Mouse (Mus musculus): ENCODE results near the gene Map3k6.

Gene Map3k6

DNA sequence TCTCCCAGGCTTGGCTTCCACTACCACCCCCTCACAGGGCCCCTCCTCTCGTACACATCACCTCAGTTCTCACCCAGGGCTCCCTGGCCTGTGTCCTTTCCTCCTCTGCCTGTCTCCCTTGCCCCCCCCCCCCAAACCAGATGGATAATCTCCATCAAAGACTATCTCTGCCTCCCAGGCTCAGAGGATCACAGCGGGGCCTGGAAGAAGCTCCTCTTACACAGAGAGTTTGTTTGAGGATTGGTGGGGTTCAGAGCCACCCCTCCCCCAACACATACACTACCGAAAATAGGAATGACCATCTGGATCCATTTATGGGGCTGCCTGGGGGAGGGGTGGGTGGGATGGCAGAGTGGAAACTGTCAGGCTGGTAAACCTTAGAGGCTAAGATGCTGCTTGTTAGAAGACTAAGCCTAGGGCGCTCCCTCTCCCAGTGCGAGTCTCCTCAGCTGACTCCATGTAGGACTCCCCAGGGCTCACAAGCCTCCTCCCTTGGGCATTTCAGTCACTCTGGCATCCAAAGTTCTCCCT, 41.4 kb downstream of the Map3k6 start:
- DNase-seq (ENCODE audit: low spot score in 2 of 2), result no peak

GRCm38 (mm10) chr4:133282656-133283055, 42.0 kb downstream of the Map3k6 start:
- no peak for DNase-seq (ENCODE audit: low spot score in 2 of 2)

- no peak for DNase-seq (ENCODE audit: low spot score in 2 of 2)
These were observed 44.7 kb downstream of the Map3k6 start for GRCm38 (mm10) chr4:133285299-133285698.

DNA sequence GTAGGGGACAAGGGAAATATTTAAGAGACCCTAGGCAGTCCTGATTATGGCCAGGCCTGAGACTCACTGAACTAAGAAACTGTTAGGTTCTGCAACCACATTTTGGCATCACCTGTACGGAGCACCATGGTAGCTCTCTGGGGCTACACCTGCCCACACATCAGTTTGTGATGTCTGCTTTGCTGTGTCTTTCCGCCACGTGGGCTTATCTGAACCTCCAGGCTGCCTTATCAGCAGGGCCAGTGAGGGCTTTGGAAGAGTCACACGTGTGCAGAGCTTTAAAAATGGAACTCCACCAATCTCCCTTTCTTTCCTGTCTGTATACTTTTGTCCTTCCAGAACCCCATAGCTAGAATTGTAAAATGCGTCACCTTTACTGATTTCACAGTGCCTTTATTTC, 45.3 kb downstream of the Map3k6 start:
- DNase-seq (ENCODE audit: low spot score in 2 of 2), result no peak

GRCm38 (mm10) chr4:133286476-133287077, 46.0 kb downstream of the Map3k6 start:
- DNase-seq (ENCODE audit: low spot score in 2 of 2), result no peak

DNA sequence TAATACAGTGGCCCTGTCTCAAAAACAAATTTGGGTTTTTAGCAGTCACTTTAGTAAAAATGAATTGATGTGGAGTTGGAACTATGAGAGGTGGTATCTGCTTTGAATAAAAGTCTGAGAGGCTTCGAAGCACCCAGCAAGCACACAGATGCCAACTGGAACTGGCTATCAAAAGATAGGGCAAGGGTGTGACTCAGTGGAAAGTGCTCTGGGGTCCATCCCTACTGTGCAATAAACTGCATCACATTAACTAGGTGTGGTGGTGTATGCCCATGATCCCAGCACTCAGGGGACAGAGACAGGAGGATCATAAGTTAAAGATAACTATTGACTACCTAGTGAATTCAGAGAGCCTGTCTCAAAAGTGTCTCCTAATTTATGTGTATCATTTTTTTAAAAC, 50.6 kb downstream of the Map3k6 start:
- DNase-seq (ENCODE audit: low spot score in 2 of 2), result no peak

- no peak for DNase-seq (ENCODE audit: low spot score in 2 of 2)
These were observed 51.8 kb downstream of the Map3k6 start for GRCm38 (mm10) chr4:133292405-133292804.

- DNase-seq (ENCODE audit: low spot score in 2 of 2), result peak; percentile 49 to 55
These were observed 52.6 kb downstream of the Map3k6 start for GRCm38 (mm10) chr4:133292901-133293843.

DNA sequence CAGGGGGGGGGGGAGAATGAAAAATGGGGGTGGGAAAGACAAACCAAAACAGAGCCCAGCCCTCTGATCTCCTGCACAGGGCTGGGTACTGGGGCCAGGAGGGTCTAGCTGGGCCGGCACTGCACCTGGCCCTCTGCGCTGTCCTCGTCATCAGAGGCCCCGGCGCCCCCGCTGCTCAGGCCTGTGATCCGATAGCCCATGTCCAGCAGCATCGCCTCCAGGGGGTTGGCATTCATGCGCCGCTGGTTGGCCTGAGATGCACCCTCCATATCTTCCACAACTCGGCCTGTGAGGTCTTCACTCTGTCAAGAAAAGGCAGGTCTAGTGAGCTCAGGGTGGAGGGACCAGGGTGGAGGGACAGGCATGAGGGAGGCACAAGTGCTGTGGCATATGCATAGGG, 53.5 kb downstream of the Map3k6 start:
- DNase-seq (ENCODE audit: low spot score in 2 of 2), result no peak

DNA sequence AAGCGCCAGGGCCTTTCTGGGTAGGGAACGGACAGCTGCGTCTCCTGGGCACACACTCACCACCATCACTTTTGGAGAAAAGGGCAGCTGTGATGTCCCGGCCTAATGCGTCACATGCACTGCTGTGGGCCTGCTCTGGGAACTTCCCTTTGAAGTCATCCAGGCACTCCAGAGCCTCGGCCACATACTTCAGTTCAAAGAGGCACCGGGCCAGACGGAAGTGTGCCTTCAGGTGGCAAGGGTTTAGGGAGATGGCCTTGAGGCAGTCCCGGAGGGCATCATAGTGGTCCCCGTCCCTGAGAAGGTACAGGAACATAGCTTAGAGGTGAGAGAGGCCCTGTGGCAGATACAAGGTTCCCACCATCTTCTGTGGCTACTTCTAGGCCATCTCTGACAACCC, 56.7 kb downstream of the Map3k6 start:
- DNase-seq (ENCODE audit: low spot score in 2 of 2), result no peak

DNA sequence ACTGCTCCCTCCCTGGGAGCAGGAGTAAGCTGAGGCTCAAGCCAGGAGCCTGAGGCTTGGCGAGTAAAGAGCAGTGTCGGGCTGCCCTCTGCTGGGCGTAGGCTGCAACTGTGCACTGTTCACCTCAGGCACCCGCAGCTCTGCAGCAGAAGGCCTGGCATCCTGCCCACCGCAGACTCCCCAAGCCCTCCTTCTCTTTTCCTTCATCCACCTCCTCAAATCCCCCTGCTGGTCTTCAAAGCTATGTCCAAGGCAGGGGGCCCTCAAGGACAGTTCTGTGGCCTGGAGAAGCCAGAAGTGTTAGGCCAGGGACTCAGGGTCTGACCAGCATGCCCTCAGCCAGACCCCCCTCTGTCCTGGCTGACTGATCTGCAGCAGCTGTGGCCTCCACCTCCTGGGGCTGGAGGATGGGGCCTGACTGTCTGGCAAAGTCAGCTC, 57.2 kb downstream of the Map3k6 start:
- DNase-seq (ENCODE audit: low spot score in 2 of 2), result peak; percentile 84 to 91

DNA sequence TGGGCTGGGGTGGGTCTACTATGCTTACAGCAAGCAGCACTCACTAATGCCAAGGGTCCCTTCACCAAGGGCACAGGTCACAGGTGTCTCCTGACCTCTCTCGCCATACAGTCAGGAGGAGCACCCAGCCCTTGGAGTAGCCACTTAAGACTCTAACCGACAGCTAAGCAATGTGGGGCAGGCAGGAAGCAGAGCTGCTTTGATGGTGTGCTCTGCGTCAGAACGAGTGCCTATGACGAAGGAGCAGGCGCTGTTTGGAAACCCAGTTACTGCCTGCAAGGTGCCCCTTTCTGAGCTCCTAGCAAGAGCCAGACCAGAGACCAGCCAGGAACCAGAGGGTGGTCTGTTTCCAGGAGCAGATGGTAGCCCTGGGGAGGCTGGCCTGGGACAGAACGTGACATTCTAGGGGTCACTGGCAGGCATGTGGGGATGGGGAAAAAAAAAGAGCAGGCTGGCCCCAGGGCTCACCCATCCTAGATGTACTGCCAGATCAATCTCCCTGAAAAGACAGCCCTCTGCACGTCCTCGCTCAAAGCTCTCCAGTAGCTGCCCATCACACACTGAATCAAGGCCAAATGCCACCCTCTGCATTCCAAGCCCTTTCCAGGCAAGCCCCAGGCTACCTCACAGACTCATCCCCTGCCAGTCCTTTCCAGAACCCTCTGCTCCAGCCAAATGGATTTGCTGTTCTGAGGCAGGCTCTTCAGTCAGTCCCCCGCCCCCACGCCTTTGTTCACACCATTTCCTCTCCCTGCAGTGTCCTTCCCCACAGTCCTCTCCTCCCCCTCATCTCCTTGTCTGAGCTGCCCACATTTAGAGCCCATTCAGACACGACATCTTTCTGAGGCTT, 58.1 kb downstream of the Map3k6 start:
- DNase-seq (ENCODE audit: low spot score in 2 of 2), result peak; percentile 73

- no peak for DNase-seq (ENCODE audit: low spot score in 2 of 2)
These were observed 59.1 kb downstream of the Map3k6 start for GRCm38 (mm10) chr4:133299701-133300100.

DNA sequence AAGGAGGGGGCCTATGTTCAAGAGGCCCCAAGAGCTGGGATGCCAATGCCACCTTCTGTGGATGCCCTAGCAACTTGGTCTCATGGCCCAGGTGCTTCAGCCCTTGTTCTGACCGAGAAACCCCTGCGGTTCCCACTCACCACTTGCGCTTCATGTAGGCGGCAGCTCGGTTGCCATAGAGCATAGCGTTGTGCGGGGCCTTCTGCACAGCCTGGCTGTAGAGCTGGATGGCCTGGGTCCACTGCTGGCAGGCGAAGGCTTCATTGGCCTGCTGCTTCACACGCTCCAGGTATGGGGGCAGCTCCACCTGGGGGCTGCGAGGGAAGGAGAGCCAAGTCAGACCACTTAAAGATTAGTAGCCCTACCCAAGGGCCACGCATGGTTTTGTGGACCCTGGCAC, 59.8 kb downstream of the Map3k6 start:
- DNase-seq (ENCODE audit: low spot score in 2 of 2), result no peak

DNA sequence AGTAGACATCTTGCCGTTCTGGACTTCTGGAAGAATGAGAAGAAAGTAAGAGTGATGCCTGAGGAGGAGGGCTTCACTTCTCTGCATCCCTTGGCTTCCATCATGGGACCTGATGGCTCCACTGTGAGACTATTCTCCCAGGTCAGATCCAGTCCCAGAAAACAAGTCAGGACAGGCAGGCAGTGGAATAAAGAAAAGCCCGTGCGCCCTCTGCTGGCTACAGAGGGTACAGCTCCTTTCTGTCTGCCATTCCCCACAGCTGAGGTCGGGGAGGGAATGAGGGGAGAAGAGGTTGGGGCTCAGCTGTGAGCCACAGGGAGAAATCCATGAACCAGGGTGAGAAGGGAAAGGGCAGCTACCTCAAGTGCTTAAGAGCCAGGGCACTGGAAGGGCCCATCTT, 61.2 kb downstream of the Map3k6 start:
- peak in 1 of 2 experiments; percentile 70 for DNase-seq (ENCODE audit: low spot score in 2 of 2)

All from thymus, postnatal 10 days (tissue).